Mouse (Mus musculus) liver, embryonic 12.5 days (tissue): Measurements from ENCODE around the gene Bcdin3d. TPM values are rescaled to one million over a fixed set of nuclear protein-coding genes. Genes with fewer than 3 reads are reported as not detected.

ENCODE experiments used
- ATAC-seq: fragments of 200-750 bp; cut with Nextera tagmentation; 2 replicates; pipeline ENCODE4 v1.8.0; 2017; ENCODE audit warnings: moderate number of reproducible peaks, mild to moderate bottlenecking, moderate library complexity
- H3K27ac ChIP-seq: fragments of 300-500 bp; sonication (generic); 2 replicates; pipeline ENCODE4 v1.5.1; 2016; ENCODE audit warnings: mild to moderate bottlenecking
- H3K27me3 ChIP-seq: fragments of 300-500 bp; sonication (generic); replicated peaks from 2 replicates; pipeline ENCODE4 v1.6.1; 2016; ENCODE audit warnings: mild to moderate bottlenecking, moderate library complexity
- H3K36me3 ChIP-seq: fragments of 300-500 bp; sonication (generic); 2 replicates; pipeline ENCODE4 v1.6.1; 2016; ENCODE audit warnings: mild to moderate bottlenecking, moderate library complexity
- H3K4me1 ChIP-seq: fragments of 300-500 bp; sonication (generic); 2 replicates; pipeline ENCODE4 v1.6.1; 2016
- H3K4me2 ChIP-seq: fragments of 300-500 bp; sonication (generic); 2 replicates; pipeline ENCODE4 v1.6.1; 2016; ENCODE audit warnings: mild to moderate bottlenecking, moderate library complexity
- H3K4me3 ChIP-seq: fragments of 300-500 bp; sonication (generic); 2 replicates; pipeline ENCODE4 v1.5.1; 2016; ENCODE audit warnings: mild to moderate bottlenecking, moderate library complexity
- H3K9ac ChIP-seq: fragments of 300-500 bp; sonication (generic); 2 replicates; pipeline ENCODE4 v1.6.1; 2016; ENCODE audit warnings: mild to moderate bottlenecking, moderate library complexity
- H3K9me3 ChIP-seq: fragments of 300-500 bp; sonication (generic); replicated peaks from 2 replicates; pipeline ENCODE4 v1.6.1; 2016; ENCODE audit warnings: mild to moderate bottlenecking, moderate library complexity
- WGBS: fragments of 180-500 bp; shearing (Covaris S2); methylation state at CpG from one replicate; pipeline ENCODE4 v1.1.7; 2016; ENCODE audit not compliant: insufficient replicate concordance; 5-methylcytosine and 5-hydroxymethylcytosine counted together
- polyA plus RNA-seq: library from polyadenylated mRNA; unstranded; fragments of >200 nt; fragmentation: Nextera tagmentation; extraction: Ambion mirVana; gene quantifications from 2 replicates; pipeline ENCODE4 v1.2.1, GENCODE M21; 2016

Gene Bcdin3d
- polyA plus RNA-seq, 1 experiment from 2014 or later = 7.9 TPM

- H3K4me2 ChIP-seq = no peak overlapping the region
- no peak overlapping the region for H3K9ac ChIP-seq
- no peak for ATAC-seq
- no peaks in the 10 kb centered on the region for H3K9me3 ChIP-seq
- H3K27ac ChIP-seq = no peak overlapping the region
- H3K27me3 ChIP-seq = peaks cover 25% of the 10 kb centered on the region; the same call in 1 of the 2 replicates
- 65% methylated on average over 20 of the region's 20 CpGs for WGBS
- peaks cover 54% of the 10 kb centered on the region for H3K4me1 ChIP-seq
- H3K36me3 ChIP-seq = no peaks in the 10 kb centered on the region
- H3K4me3 ChIP-seq = no peak overlapping the region
These were observed 27.0 kb upstream of the Bcdin3d start for GRCm38 (mm10) chr15:99501292-99502260.

GRCm38 (mm10) chr15:99500320-99500719 lies 25.8 kb upstream of the Bcdin3d start:
- WGBS = 22% methylated on average over 5 of the region's 5 CpGs
- Histone ChIP-seq H3K27ac (no peak overlapping the region), H3K27me3 (peaks cover 25% of the 10 kb centered on the region; the same call in 1 of the 2 replicates), H3K4me3 (no peak overlapping the region), H3K36me3 (no peaks in the 10 kb centered on the region), H3K9me3 (no peaks in the 10 kb centered on the region), H3K9ac (no peak overlapping the region), H3K4me2 (no peak overlapping the region), H3K4me1 (peaks cover 46% of the 10 kb centered on the region)
- ATAC-seq = no peak

GRCm38 (mm10) chr15:99499726-99500125 lies 25.2 kb upstream of the Bcdin3d start:
- Histone ChIP-seq H3K36me3 (no peaks in the 10 kb centered on the region), H3K9me3 (no peaks in the 10 kb centered on the region), H3K27me3 (peaks cover 30% of the 10 kb centered on the region; the same call in 1 of the 2 replicates)

GRCm38 (mm10) chr15:99498781-99499180 lies 24.3 kb upstream of the Bcdin3d start:
- Histone ChIP-seq H3K27ac (no peak overlapping the region), H3K4me1 (peaks cover 46% of the 10 kb centered on the region), H3K9me3 (no peaks in the 10 kb centered on the region), H3K4me3 (no peak overlapping the region), H3K27me3 (peaks cover 39% of the 10 kb centered on the region; the same call in 1 of the 2 replicates), H3K36me3 (no peaks in the 10 kb centered on the region), H3K9ac (no peak overlapping the region), H3K4me2 (no peak overlapping the region)
- whole genome bisulfite sequencing = 41% methylated on average over 4 of the region's 4 CpGs
- ATAC-seq = peak; percentile 14; the same call in 1 of the 2 replicates

More at GRCm38 (mm10) chr15:99499726-99500125, 25.2 kb upstream of the Bcdin3d start:
- H3K9ac ChIP-seq = no peak overlapping the region
- WGBS = 40% methylated on average over 6 of the region's 6 CpGs
- H3K4me3 ChIP-seq = no peak overlapping the region
- no peak for ATAC-seq
- no peak overlapping the region for H3K4me2 ChIP-seq
- H3K27ac ChIP-seq = no peak overlapping the region
- peaks cover 46% of the 10 kb centered on the region for H3K4me1 ChIP-seq

GRCm38 (mm10) chr15:99498356-99498755 lies 23.8 kb upstream of the Bcdin3d start:
- no peak for ATAC-seq
- Histone ChIP-seq H3K27me3 (peaks cover 40% of the 10 kb centered on the region; the same call in 1 of the 2 replicates), H3K36me3 (no peaks in the 10 kb centered on the region), H3K27ac (no peak overlapping the region), H3K9ac (no peak overlapping the region), H3K4me1 (peaks cover 46% of the 10 kb centered on the region), H3K9me3 (no peaks in the 10 kb centered on the region), H3K4me2 (no peak overlapping the region), H3K4me3 (no peak overlapping the region)
- 68% methylated on average over 4 of the region's 4 CpGs for WGBS

GRCm38 (mm10) chr15:99497527-99498242 lies 23.2 kb upstream of the Bcdin3d start:
- peaks cover 46% of the 10 kb centered on the region for H3K4me1 ChIP-seq
- 40% methylated on average over 12 of the region's 12 CpGs for WGBS
- H3K27me3 ChIP-seq = peaks cover 45% of the 10 kb centered on the region
- H3K9me3 ChIP-seq = no peaks in the 10 kb centered on the region
- no peak overlapping the region for H3K4me3 ChIP-seq
- no peak overlapping the region for H3K9ac ChIP-seq
- H3K36me3 ChIP-seq = no peaks in the 10 kb centered on the region
- no peak overlapping the region for H3K27ac ChIP-seq
- no peak for ATAC-seq
- H3K4me2 ChIP-seq = no peak overlapping the region

- H3K36me3 ChIP-seq = no peaks in the 10 kb centered on the region
- H3K4me2 ChIP-seq = no peak overlapping the region
- peaks cover 51% of the 10 kb centered on the region for H3K27me3 ChIP-seq
- H3K4me3 ChIP-seq = no peak overlapping the region
- H3K27ac ChIP-seq = no peak overlapping the region
- 8% methylated on average over 4 of the region's 4 CpGs for WGBS
- ATAC-seq = no peak
- H3K9me3 ChIP-seq = no peaks in the 10 kb centered on the region
- peaks cover 40% of the 10 kb centered on the region for H3K4me1 ChIP-seq
- H3K9ac ChIP-seq = no peak overlapping the region
These were observed 22.5 kb upstream of the Bcdin3d start for GRCm38 (mm10) chr15:99497061-99497460.

GRCm38 (mm10) chr15:99484745-99485144 lies 10.2 kb upstream of the Bcdin3d start:
- Histone ChIP-seq H3K4me3 (no peak overlapping the region), H3K27me3 (peaks cover 17% of the 10 kb centered on the region), H3K9me3 (no peaks in the 10 kb centered on the region), H3K36me3 (no peaks in the 10 kb centered on the region), H3K9ac (no peak overlapping the region), H3K27ac (no peak overlapping the region), H3K4me2 (no peak overlapping the region), H3K4me1 (no peaks in the 10 kb centered on the region)
- 42% methylated on average over 6 of the region's 6 CpGs for WGBS
- ATAC-seq = no peak

- WGBS = 83% methylated on average over 1 of the region's 1 CpGs
These were observed 1.3 kb upstream of the Bcdin3d start for GRCm38 (mm10) chr15:99475814-99476213.

GRCm38 (mm10) chr15:99473801-99474575 lies 542 bp downstream of the Bcdin3d start:
- Histone ChIP-seq H3K36me3 (peaks cover 17% of the 10 kb centered on the region), H3K4me2 (peak overlapping the region; percentile 89), H3K4me3 (peak overlapping the region; percentile 81), H3K9ac (peak overlapping the region; percentile 85), H3K27ac (peak overlapping the region; percentile 83), H3K9me3 (no peaks in the 10 kb centered on the region), H3K27me3 (no peaks in the 10 kb centered on the region), H3K4me1 (peaks cover 25% of the 10 kb centered on the region)
- peak; percentile 52 for ATAC-seq
- 2% methylated on average over 38 of the region's 38 CpGs for WGBS

More at GRCm38 (mm10) chr15:99475814-99476213, 1.3 kb upstream of the Bcdin3d start:
- Histone ChIP-seq H3K9me3 (no peaks in the 10 kb centered on the region), H3K27ac (no peak overlapping the region), H3K4me2 (no peak overlapping the region), H3K4me3 (no peak overlapping the region), H3K9ac (no peak overlapping the region), H3K27me3 (0 out of 2 replicates have a peak, but pooled peaks cover 4% of the 10 kb centered on the region), H3K4me1 (peaks cover 25% of the 10 kb centered on the region), H3K36me3 (peaks cover under 1% of the 10 kb centered on the region; the same call in 1 of the 2 replicates)
- no peak for ATAC-seq

- no peak overlapping the region for H3K27ac ChIP-seq
- no peak overlapping the region for H3K4me3 ChIP-seq
- ATAC-seq = no peak
- H3K9me3 ChIP-seq = no peaks in the 10 kb centered on the region
- WGBS = 62% methylated on average over 7 of the region's 7 CpGs
- H3K9ac ChIP-seq = no peak overlapping the region
- peaks cover 22% of the 10 kb centered on the region for H3K36me3 ChIP-seq
- H3K4me1 ChIP-seq = peaks cover 25% of the 10 kb centered on the region
- H3K27me3 ChIP-seq = no peaks in the 10 kb centered on the region
- peak overlapping the region; percentile 89; the same call in 1 of the 2 replicates for H3K4me2 ChIP-seq
These were observed 1.6 kb downstream of the Bcdin3d start for GRCm38 (mm10) chr15:99472972-99473371.
